Mouse (Mus musculus) CH12.LX (cell line): ENCODE measurements around the gene Adipor2. TPM values are rescaled to one million over a fixed set of nuclear protein-coding genes. Genes with fewer than 3 reads are reported as not detected.

Experiments used
- DNase-seq: peaks from one replicate; pipeline ENCODE4 v3.0.0-alpha.2; 2013; ENCODE audit errors: extremely low read depth
- H3K27ac ChIP-seq: 2 replicates; pipeline ENCODE4 v1.5.1; 2012; ENCODE audit warnings: low read depth, mild to moderate bottlenecking, control low read depth, moderate library complexity; ENCODE audit not compliant: insufficient read depth
- H3K27me3 ChIP-seq: replicated peaks from 2 replicates; pipeline ENCODE3; 2012; ENCODE audit warnings: inconsistent platforms
- H3K36me3 ChIP-seq, 2 experiments: replicated peaks in 1 of 2; 2 replicates each; pipeline versions ENCODE3 to v1.6.1; 2012; ENCODE audit warnings: inconsistent platforms in 1 of 2, low read length in 1 of 2, mild to moderate bottlenecking in 1 of 2, mixed read lengths in 1 of 2, moderate library complexity in 1 of 2; ENCODE audit not compliant: control insufficient read depth in 1 of 2, insufficient read depth in 1 of 2
- H3K4me1 ChIP-seq, 2 experiments: 2 replicates each; pipeline ENCODE4 v1.6.1; 2012; ENCODE audit warnings: inconsistent platforms in 1 of 2, moderate library complexity in 1 of 2; ENCODE audit not compliant: insufficient read depth in 2 of 2, control insufficient read depth in 1 of 2
- H3K4me2 ChIP-seq: 2 replicates; pipeline ENCODE4 v1.6.1; 2012; ENCODE audit warnings: low read depth, mild to moderate bottlenecking, control low read depth; ENCODE audit not compliant: poor library complexity, insufficient read depth, severe bottlenecking
- H3K4me3 ChIP-seq, 3 experiments: fragments of 150-350 bp in 1 of 3; sonication (generic) in 1 of 3; replicated peaks in 1 of 3; 2 replicates each; pipeline versions ENCODE3 to v1.5.1; 2011 to 2012; ENCODE audit warnings: low read depth in 2 of 3, low read length in 2 of 3, mild to moderate bottlenecking in 2 of 3, moderate library complexity in 2 of 3, control low read depth in 1 of 3, improper control_type of control experiment in 1 of 3, inconsistent platforms in 1 of 3, mixed read lengths in 1 of 3; ENCODE audit not compliant: poor library complexity in 1 of 3
- H3K79me2 ChIP-seq: replicated peaks from 2 replicates; pipeline ENCODE4 v1.6.1; 2012; ENCODE audit warnings: mild to moderate bottlenecking, moderate library complexity; ENCODE audit not compliant: control insufficient read depth, poor library complexity, insufficient read depth, severe bottlenecking; ENCODE audit errors: extremely low read depth
- H3K9ac ChIP-seq: 2 replicates; pipeline ENCODE4 v1.6.1; 2012; ENCODE audit warnings: low read depth, mild to moderate bottlenecking, control low read depth, moderate library complexity; ENCODE audit not compliant: insufficient read depth
- H3K9me3 ChIP-seq: replicated peaks from 2 replicates; pipeline ENCODE3; 2012; ENCODE audit warnings: low read length, inconsistent platforms, mixed read lengths
- CHD1 ChIP-seq: IDR thresholded peaks from 2 replicates; pipeline ENCODE4 v1.6.1; 2012; ENCODE audit warnings: low read depth, low read length, improper control_type of control experiment, inconsistent platforms
- CTCF ChIP-seq, 2 experiments: IDR thresholded peaks in 1 of 2; conservative IDR thresholded peaks in 1 of 2; 2 replicates each; pipeline ENCODE4 v1.5.1; 2011 to 2012; ENCODE audit warnings: low read depth in 2 of 2, low read length in 2 of 2, improper control_type of control experiment in 1 of 2, inconsistent platforms in 1 of 2, mild to moderate bottlenecking in 1 of 2, moderate library complexity in 1 of 2
- EP300 ChIP-seq: IDR thresholded peaks from 2 replicates; pipeline ENCODE4 v1.6.1; 2011; ENCODE audit warnings: low read length, improper control_type of control experiment
- IRF4 ChIP-seq: IDR thresholded peaks from 2 replicates; pipeline ENCODE4 v1.6.1; 2014; ENCODE audit warnings: low read depth, mild to moderate bottlenecking, inconsistent platforms, low read length, improper control_type of control experiment
- KAT2A ChIP-seq: IDR thresholded peaks from 2 replicates; pipeline ENCODE4 v1.6.1; 2012; ENCODE audit warnings: low read length, improper control_type of control experiment, inconsistent platforms; ENCODE audit not compliant: insufficient replicate concordance
- MAFK ChIP-seq: IDR thresholded peaks from 2 replicates; pipeline ENCODE4 v1.6.1; 2011; ENCODE audit warnings: low read length, improper control_type of control experiment; ENCODE audit not compliant: insufficient replicate concordance
- MAX ChIP-seq: IDR thresholded peaks from 2 replicates; pipeline ENCODE4 v1.6.1; 2011; ENCODE audit warnings: low read length, improper control_type of control experiment
- MAZ ChIP-seq: IDR thresholded peaks from 2 replicates; pipeline ENCODE4 v1.6.1; 2012; ENCODE audit warnings: low read depth, mild to moderate bottlenecking, inconsistent platforms, low read length, improper control_type of control experiment, moderate library complexity
- MEF2A ChIP-seq: IDR thresholded peaks from 2 replicates; pipeline ENCODE4 v1.6.1; 2014; ENCODE audit warnings: low read depth, mild to moderate bottlenecking, inconsistent platforms, low read length, improper control_type of control experiment, borderline replicate concordance
- MYC ChIP-seq: IDR thresholded peaks from 2 replicates; pipeline ENCODE4 v1.6.1; 2011; ENCODE audit warnings: low read depth, mild to moderate bottlenecking, improper control_type of control experiment, low read length
- NRF1 ChIP-seq: IDR thresholded peaks from 2 replicates; pipeline ENCODE4 v1.6.1; 2014; ENCODE audit warnings: low read depth, mild to moderate bottlenecking, inconsistent platforms, low read length, improper control_type of control experiment, moderate library complexity
- RCOR1 ChIP-seq: conservative IDR thresholded peaks from 2 replicates; pipeline ENCODE4 v1.6.1; 2012; ENCODE audit warnings: low read depth, mild to moderate bottlenecking, inconsistent platforms, low read length, improper control_type of control experiment
- SIN3A ChIP-seq: IDR thresholded peaks from 2 replicates; pipeline ENCODE4 v1.6.1; 2012; ENCODE audit warnings: low read length, improper control_type of control experiment, inconsistent platforms
- TBP ChIP-seq: conservative IDR thresholded peaks from 2 replicates; pipeline ENCODE4 v1.6.1; 2011; ENCODE audit warnings: low read depth, low read length, improper control_type of control experiment
- TCF12 ChIP-seq: IDR thresholded peaks from 2 replicates; pipeline ENCODE4 v1.6.1; 2014; ENCODE audit warnings: low read depth, mild to moderate bottlenecking, inconsistent platforms, low read length, improper control_type of control experiment
- USF1 ChIP-seq: IDR thresholded peaks from 2 replicates; pipeline ENCODE4 v1.6.1; 2014; ENCODE audit warnings: low read depth, mild to moderate bottlenecking, inconsistent platforms, low read length, improper control_type of control experiment
- USF2 ChIP-seq: conservative IDR thresholded peaks from 2 replicates; pipeline ENCODE4 v1.6.1; 2011; ENCODE audit warnings: low read depth, low read length, improper control_type of control experiment
- ZC3H11A ChIP-seq: IDR thresholded peaks from 2 replicates; pipeline ENCODE4 v1.6.1; 2012; ENCODE audit warnings: low read depth, mild to moderate bottlenecking, inconsistent platforms, low read length, improper control_type of control experiment
- ZKSCAN1 ChIP-seq: IDR thresholded peaks from 2 replicates; pipeline ENCODE4 v1.6.1; 2012; ENCODE audit warnings: low read depth, inconsistent platforms, low read length, improper control_type of control experiment, borderline replicate concordance
- ZMIZ1 ChIP-seq: IDR thresholded peaks from 2 replicates; pipeline ENCODE4 v1.6.1; 2012; ENCODE audit warnings: low read depth, mild to moderate bottlenecking, inconsistent platforms, low read length, improper control_type of control experiment
- dilution Hi-C: fragments of 300-500 bp; cut with MboI; formaldehyde crosslinking; loops from 2 replicates; pipeline ENCODE4 v1.14.3; 2020; ENCODE audit warnings: low sequenced_read_pairs; ENCODE audit not compliant: extremely low pct_unique_long_range_greater_than_20kb, extremely low pct_ligation_motif_present
- in situ Hi-C: fragments of 300-500 bp; cut with MboI; formaldehyde crosslinking; loops from 3 replicates; pipeline ENCODE4 v1.14.3; 2019; ENCODE audit warnings: low sequenced_read_pairs, low pct_ligation_motif_present, low pct_unique_long_range_greater_than_20kb, mixed read lengths
- polyA plus RNA-seq: library from polyadenylated mRNA; unstranded; fragments of >175 nt; gene quantifications from 2 replicates; pipeline ENCODE4 v1.2.1, GENCODE M21; 2012; ENCODE audit warnings: low read depth; ENCODE audit not compliant: insufficient read length
- total RNA-seq, 2 experiments: library from RNA; depleted of rRNA; stranded (reverse); fragments of 300-350 nt in 1 of 2; fragments of >200 nt in 1 of 2; gene quantifications; 2 replicates each; pipeline ENCODE4 v1.2.3; 2012 to 2014

The Adipor2 gene
- total and polyA plus RNA-seq, 3 experiments: 29.8 to 43.5 (median 40.3) TPM

DNA sequence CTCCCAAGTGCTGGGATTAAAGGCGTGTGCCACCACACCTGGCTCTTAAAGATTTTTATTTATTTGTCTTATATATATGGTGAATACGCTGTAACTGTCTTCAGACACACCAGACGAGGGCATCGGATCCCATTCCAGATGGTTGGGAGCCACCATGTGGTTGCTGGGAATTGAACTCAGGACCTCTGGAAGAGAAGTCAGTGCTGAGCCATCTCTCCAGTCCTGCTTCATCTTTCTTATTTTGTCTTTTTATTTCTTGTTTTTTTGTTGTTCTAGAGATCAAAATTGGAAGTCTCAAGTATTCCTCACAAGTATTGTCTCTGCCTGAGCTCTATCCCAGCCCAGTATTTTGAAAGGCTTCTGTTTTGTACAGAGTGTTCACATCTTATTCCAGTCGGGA lies 2.9 kb upstream of the Adipor2 start:
- H3K36me3 ChIP-seq: no peaks in the 10 kb centered on the region
- DNase-seq: peak; percentile 32
- H3K9me3 ChIP-seq: peaks cover 6% of the 10 kb centered on the region
- H3K79me2 ChIP-seq: no peaks in the 10 kb centered on the region
- in situ Hi-C loops (no loop called here), dilution Hi-C loops (no loop called here)
- H3K9ac ChIP-seq: no peak overlapping the region
- no peak overlapping the region for H3K27ac ChIP-seq
- no peak for TF ChIP-seq MAX
- TF ChIP-seq CTCF (conservative IDR thresholded peaks at IDR 0.05 in 1 of 2, IDR thresholded peaks at IDR 0.05 in 1 of 2; ENCODE audit: low read depth in 2 of 2, low read length in 2 of 2): no peak
- TF ChIP-seq ZC3H11A: no peak
- TF ChIP-seq SIN3A: no peak
- no peak for TF ChIP-seq EP300
- TF ChIP-seq ZKSCAN1: no peak
- no peak for TF ChIP-seq TCF12
- no peak for TF ChIP-seq USF2
- no peak for TF ChIP-seq USF1
- no peak for TF ChIP-seq MEF2A
- no peaks in the 10 kb centered on the region for H3K27me3 ChIP-seq
- H3K4me2 ChIP-seq: no peak overlapping the region
- no peaks in the 10 kb centered on the region for H3K4me1 ChIP-seq
- H3K4me3 ChIP-seq: no peak overlapping the region

DNA sequence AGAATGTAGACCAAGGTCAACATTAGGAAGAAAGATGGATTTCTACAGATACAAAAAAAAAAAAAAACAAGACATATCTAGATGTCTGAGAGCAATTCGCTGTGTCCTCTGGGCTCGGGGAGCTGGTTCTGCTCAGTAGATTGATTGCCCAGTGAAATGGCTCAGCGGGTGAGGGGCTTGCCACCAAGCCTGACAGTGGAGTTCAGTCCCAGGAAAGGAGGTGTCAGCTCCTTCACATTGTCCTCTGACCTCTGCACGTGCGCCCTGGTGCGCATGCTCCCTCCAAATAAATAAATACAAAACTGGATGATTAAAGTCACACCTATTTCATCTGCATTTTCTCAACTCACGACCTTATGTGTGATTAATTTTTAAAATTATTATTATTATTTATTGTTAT lies 1.9 kb upstream of the Adipor2 start:
- no peaks in the 10 kb centered on the region for H3K27me3 ChIP-seq
- H3K36me3 ChIP-seq: no peaks in the 10 kb centered on the region
- TF ChIP-seq MEF2A (no peak), SIN3A (no peak), CTCF (conservative IDR thresholded peaks at IDR 0.05 in 1 of 2, IDR thresholded peaks at IDR 0.05 in 1 of 2; ENCODE audit: low read depth in 2 of 2, low read length in 2 of 2) (no peak), NRF1 (no peak), KAT2A (no peak), MAFK (no peak), TBP (no peak), ZMIZ1 (no peak), CHD1 (no peak), MYC (no peak), RCOR1 (no peak), MAZ (no peak), IRF4 (no peak)
- H3K79me2 ChIP-seq: no peaks in the 10 kb centered on the region
- H3K9me3 ChIP-seq: peaks cover 2% of the 10 kb centered on the region
- no peaks in the 10 kb centered on the region for H3K4me1 ChIP-seq
- no peak overlapping the region for H3K4me2 ChIP-seq
- no peak for DNase-seq
- H3K27ac ChIP-seq: no peak overlapping the region
- dilution Hi-C loops (no loop called here), in situ Hi-C loops (no loop called here)
- no peak overlapping the region for H3K9ac ChIP-seq
- no peak overlapping the region for H3K4me3 ChIP-seq
